Mouse (Mus musculus) heart, postnatal 36 days (tissue): ENCODE measurements around the gene Trpv4. TPM values are rescaled to one million over a fixed set of nuclear protein-coding genes. Genes with fewer than 3 reads are reported as not detected.

Experiments
- DNase-seq, 2 experiments: peaks; one replicate each; pipeline ENCODE4 v3.0.0; 2021 to 2022
- intact Hi-C: fragments of 180-260 bp; cut with DNase I; formaldehyde crosslinking; loops from one replicate; pipeline ENCODE4 v1.15.1; 2025
- total RNA-seq, 2 experiments: library from RNA; stranded (reverse); gene quantifications; 2 replicates each; pipeline ENCODE4 v1.2.3; 2021

Gene Trpv4
- total RNA-seq, 2 experiments from 2014 or later = 2.6 to 7.0 TPM

DNA sequence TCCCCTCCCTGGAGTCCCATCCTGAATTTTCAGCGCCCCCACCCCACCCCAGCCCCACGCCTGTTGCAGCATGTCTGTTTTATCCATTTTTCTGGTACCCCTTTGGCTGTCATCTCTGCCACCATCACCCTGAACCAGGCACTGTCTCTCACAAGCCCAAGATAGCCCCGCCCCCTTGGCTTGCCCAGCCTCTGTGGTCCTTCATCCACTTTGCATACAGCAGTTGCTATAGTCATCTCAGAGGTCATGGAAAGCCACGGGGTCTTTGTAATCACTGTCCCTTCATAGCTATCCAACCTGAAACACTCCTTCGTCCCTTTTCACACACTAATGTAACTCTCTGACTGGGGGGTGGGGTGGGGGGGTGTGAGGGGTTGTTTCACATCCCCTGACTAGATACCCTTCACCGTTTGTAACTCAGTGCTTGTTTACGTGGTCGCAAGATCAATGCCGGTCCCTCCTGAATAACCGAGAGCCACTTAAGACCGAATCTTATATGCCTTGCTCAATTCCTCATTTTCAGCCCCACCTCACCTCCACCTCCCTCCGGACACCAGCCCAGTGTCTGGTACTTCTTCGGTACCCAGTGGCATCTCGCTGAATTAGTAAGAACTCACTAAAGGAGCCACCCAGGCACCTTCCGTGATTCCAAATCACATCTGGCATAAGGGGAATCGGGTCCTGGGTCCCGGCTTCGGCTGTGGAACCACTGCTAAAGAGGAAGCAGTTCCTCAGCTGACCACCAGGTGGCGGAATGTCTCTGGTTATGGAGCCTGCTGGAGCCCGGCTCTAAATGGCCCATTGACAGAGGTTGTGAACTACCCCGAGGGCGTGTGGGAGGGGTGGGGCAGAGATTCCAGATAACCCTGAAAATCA is 19.2 kb downstream of the Trpv4 start:
- peak; percentile 89 to 93 for DNase-seq
- intact Hi-C loops = loop anchor here (1.0 kb wide), 1 partner anchor 28 kb away; no protein-coding TSS in a partner anchor

DNA sequence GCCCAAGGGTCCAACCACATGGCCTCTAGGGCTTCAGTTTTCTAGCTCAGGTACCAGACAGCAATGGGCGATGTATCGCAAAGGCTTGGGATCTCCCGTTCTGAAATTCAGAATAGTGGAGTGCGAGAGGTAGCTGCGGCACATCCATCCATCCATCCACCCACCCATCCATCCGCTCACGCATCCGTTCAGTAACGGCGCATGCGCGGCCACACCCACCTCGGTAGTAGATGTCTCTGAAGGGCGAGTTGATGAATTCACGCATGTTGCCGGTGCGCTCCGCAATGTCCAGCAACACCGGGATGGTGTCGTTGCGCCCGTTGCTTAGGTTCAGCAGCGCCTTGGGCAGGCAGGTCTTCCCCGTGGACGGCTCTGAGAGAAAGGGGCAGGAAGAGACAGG is 22.1 kb downstream of the Trpv4 start:
- intact Hi-C loops = no loop called here
- DNase-seq = no peak

DNA sequence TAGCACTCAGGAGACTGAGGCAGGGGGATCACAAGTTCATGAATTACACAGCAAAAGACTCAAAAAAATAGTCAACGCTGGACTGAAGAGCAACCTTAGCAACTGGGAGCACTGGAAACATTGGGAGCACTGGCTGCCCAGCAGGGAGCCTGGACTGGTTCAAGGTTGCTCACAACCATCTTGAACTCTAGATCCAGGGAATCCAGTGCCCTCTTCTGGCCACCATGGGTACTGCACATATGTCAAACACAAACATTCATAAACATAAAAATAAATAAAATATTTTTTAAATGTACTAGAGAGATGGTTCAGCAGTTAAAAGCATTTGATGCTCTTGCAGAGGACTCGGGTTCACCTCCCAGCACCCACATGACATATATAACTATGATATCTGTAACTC is 26.9 kb downstream of the Trpv4 start:
- DNase-seq = peak in 1 of 2 experiments; percentile 27
- intact Hi-C loops = no loop called here

DNA sequence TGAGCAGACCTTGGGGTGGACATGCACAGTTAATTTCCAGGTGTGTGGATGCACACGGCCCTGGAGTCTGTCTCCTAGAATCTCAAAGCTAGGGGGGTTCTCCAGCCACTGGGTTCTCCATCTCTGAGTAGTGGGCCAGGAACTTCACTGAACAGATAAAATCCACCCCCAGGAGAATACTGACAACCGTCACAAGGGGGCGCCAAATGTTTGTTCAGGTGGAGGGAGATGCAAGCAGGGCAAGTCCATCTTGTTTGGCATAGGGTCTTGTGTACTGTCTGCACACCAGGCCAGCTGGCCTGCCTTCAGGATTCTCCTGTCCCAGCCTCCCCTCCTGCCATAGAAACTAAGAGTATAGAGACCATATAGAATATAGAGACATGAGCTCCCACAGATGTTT is 32.6 kb downstream of the Trpv4 start:
- intact Hi-C loops = no loop called here
- peak; percentile 51 to 69 for DNase-seq

DNA sequence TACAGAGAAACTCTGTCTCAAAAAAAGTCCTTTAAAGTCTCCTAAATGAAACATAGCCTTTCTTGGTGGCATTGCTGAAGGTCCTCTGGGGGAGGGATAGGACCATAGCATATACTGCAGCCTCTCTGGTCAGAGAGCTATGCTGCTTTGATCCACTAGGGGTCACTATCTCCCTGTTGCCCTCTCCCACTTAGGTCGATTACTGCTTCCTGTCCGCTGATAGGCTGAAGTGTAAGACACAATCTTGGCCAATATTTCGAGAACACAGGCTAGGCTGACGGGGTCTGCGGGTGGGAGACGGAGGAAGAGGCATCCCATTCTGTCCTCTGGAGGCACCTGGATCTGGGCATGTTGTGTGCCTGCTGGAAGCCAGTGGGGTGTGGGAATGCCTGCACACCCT is 37.9 kb downstream of the Trpv4 start:
- no peak for DNase-seq
- intact Hi-C loops = no loop called here

DNA sequence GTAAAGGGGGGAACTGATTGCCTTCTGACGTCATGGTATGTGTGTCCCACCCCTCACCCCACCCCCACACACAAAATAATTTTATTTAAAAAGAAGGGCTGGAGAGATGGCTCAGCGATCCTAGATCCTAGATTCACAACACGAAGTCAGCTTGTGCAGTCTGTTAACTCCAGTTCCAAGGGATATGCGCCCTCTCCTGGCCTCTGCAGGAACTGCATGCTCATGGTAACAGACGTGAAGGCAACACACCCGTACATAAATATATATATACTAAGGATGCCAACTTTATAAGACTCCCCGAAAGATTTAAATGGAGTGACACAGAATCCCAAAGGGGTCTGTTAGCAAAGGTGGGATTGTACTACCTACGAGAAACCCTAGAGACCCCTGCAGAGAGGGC is 39.4 kb downstream of the Trpv4 start:
- intact Hi-C loops = loop anchor here (2.0 kb wide), 1 partner anchor 308 kb away; no protein-coding TSS in a partner anchor
- DNase-seq = peak; percentile 71 to 85

DNA sequence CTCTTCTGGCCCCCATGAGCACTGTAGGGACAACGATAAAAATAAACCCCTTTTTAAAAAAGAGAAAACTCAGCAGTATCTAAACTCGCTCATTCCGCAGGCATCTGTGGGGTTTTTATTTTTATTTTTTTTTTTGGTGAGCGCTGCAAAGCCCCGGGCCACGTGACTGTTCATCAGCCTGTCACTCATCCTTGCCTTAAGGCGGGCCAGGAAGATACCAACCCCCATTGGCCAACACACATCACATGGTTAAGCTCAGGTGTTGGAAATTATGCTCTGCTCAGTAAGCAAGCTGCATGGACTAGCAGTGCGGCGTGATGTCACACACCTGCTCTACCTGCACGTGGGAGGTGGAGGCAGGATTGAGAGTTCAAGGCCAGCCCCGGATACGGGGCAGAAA is 40.4 kb downstream of the Trpv4 start:
- DNase-seq = no peak
- intact Hi-C loops = loop anchor here (2.0 kb wide), 1 partner anchor 307 kb away; no protein-coding TSS in a partner anchor

DNA sequence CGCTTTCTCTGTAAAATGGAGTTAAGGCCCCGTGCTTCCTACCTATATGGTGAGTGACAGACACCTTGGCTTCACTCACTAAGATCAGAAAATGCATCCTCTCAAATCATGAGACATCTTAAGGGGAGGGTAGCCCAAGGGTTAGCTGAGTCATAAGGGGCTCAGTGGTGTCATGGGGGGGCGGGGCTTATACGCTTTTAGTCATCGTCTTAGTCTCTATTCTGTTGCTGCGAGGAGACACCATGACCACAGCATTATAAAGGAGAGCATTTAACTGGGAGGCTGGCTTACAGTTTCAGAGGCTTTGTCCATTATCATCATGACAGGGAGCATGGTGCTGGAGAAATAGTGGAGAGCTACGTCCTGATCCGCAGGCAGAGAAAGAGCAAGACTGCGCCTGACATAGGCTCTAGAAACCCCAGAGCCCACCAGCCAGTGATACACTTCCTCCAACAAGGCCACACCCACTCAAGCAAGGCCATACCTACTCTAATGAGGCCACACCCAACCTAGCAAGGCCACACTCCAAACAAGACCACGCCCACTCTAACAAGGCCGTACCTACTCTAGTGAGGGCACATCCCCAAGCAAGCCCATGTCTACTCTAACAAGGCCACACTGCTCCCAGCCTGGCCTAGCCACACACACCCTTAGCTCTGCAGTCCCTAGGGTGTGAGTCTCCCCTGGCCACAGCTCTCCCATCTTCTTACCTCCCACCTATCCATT is 41.7 kb downstream of the Trpv4 start:
- intact Hi-C loops = no loop called here
- DNase-seq = no peak

DNA sequence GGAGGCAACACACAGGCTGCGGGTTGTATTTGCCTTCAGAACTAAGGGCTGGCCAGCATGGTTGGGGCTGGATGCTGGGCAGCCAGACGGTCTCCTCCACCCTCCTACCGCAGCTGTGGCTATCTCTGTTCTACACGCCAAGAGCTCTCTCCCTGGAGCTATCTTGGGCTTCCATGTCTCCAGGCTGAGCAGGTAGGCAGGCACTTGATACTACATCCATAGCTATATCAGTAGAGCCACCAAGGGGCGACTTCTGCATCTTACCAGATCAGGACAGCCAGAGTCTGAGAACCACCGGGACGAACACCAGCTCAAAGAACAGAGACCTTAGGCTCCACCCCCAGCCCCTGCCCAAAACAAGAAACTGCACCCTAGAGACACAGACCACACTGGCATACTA is 43.4 kb downstream of the Trpv4 start:
- DNase-seq = no peak
- intact Hi-C loops = no loop called here

DNA sequence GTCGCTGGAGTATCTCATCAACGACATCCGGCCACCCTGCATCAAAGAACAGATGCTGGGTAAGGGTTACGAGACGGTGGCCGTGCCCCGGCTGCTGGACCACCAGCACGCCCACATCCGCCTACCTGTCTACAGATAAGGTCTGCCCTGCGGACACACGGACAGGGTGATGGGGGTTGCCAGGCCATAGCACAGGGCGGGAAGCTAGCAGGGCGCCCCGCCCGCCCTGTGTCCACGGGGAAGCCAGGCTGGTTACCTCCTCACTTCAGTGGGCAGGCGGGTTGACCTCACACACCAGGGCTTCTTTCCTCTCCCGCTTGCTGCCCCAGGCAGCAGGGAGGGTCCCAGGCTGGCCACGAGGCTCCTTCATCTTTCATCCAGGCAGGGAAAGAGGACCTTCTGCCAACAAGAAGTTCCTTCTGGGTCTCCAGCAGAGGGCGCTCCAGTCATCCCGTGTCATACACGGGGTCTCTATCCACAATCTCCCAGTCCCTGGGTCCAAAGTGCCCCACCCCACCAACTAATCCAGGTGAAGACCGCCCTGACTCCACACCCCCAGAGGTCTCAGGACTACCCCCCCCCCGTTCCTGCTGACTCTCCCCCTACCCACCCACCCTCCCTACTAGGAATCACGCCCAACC is 46.1 kb downstream of the Trpv4 start:
- DNase-seq = peak in 1 of 2 experiments; percentile 37
- intact Hi-C loops = no loop called here

DNA sequence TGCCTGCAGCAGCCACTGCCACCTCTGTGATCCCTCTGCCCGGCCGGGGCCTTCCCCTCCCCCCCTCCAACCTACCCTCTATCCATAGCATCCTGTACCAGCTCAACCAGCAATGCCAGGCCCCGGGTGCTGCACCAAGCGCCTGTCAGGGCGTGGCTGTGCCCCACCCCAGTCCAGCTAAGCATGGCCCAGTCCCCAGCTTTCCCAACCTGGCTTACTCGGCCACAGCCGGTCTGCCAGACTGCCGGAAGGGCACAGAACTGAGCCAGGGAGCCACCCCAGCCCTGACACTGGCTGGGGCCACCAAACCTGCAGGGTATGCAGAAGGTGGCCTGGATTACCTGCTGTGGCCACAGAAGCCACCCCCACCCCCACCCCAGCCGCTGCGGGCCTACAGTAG is 47.0 kb downstream of the Trpv4 start:
- no peak for DNase-seq
- intact Hi-C loops = no loop called here

DNA sequence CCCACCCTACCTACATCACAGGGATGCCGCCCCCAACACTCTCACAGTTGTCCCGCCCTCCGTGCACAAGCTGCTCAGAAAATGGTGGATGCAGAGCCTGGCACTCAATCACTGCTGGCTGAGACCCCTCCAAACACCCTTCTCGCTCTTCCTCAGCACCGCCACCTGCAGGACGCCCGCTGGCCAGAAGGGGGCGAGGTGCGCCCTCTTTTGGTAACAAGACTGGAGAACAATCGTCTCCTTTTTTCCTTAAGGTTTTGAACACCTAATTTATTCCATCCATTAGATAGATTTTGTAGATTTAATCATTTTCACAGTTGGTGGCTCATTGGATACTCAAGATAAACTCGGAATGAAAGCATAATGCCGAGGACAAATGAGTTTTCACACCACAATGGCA is 49.7 kb downstream of the Trpv4 start:
- intact Hi-C loops = loop anchor here (2.0 kb wide), 2 partner anchors 42 to 148 kb away; no protein-coding TSS in a partner anchor
- DNase-seq = peak; percentile 75 to 87

DNA sequence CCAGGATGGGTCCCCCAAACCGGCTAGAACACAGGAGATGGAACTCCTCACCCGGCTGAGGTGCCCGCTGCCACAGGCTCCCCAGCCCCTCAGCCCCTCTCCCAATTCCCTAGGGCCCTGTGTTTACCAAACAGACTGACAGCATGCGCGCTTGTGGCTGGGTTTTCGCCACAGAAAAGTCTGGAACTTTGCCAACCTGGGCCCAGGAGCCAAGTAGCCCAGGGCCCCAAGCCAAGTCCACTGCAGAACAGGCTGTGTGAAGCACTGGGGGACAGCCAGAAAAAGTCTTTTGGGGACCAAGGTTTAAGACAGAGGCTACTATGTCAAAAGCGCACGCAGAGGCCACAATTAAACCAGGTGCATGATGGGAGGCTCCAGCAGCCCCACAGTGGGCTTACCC is 50.6 kb downstream of the Trpv4 start:
- intact Hi-C loops = loop anchor here (2.0 kb wide), 2 partner anchors 41 to 147 kb away; no protein-coding TSS in a partner anchor
- DNase-seq = peak; percentile 70 to 74

DNA sequence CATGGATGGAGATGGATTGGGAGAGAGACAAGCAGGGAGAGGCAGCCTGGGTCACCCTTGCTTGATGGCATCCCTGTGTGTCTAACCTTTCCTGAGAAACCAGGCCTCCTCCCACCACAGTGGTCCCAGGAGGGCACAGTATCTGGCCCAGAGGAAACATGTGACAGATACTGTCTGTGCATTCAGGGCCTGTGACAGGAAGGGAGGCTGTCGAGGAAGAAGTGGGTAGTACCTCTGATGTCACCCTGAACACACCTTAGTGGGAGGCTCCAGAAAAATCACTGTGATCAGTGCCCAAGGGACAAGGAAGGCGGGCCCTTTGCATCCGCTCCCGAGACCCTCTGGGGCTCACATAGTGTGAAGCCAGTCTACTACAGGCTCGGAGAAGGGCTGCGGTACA is 52.2 kb downstream of the Trpv4 start:
- intact Hi-C loops = no loop called here
- DNase-seq = no peak

DNA sequence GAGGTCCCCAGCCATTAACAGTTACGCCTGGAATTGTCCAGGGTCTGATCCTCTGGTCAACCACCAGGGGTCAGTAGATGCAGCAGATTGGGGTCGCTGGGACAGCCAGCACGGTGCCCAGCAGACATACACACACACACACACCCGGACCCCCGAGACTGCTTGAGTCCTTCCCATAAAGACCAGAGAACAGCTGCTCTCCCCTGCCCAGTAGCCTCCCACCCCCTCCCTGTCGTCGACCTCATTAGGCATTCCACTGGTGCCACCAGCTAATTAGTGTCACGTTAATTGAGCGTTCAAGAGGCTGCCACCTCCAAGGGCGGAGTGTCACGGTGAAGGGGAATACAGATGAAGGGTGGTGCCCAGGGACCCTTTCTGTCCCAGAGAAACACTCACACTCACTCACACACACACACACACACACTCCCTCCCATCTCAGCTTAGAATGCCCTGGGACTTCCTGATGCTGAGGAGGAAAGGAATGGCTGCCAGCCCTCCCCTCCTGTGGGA is 53.4 kb downstream of the Trpv4 start:
- no peak for DNase-seq
- intact Hi-C loops = no loop called here

DNA sequence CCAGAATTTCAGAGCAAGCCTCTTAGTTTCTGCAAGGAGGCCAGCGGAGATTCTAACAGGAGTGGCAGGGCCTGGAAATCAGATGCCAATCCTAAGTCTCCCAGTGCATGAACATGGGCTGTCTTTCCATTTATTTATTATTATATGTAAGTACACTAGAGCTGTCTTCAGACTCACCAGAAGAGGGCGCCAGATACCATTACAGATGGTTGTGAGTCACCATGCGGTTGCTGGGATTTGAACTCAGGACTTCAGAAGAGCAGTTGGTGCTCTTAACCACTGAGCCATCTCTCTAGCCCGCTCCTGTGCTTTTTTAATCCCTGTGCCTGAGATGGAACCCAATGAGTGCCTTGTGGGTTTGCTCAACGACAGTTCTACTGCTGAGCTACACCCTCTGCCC is 54.2 kb downstream of the Trpv4 start:
- intact Hi-C loops = no loop called here
- no peak for DNase-seq

DNA sequence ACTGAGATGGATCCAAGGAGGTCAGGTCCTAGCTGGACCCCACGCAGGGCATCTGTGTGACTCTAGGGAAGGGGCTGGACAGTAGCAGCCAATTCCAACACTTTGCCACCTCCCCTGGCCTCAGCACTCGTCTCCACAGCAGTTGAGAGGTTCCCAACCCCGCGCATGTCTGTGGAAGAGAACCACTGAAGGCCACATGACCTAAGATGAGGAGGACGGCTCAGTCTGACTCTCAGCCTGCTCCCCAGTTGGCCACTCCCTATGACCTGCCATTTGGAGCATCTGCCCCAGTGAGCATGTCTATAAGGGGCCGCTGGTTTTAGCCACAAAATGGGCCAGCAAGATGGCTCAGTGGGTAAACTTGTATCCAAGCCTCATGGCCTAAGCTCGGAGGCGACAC is 56.2 kb downstream of the Trpv4 start:
- DNase-seq = no peak
- intact Hi-C loops = no loop called here

DNA sequence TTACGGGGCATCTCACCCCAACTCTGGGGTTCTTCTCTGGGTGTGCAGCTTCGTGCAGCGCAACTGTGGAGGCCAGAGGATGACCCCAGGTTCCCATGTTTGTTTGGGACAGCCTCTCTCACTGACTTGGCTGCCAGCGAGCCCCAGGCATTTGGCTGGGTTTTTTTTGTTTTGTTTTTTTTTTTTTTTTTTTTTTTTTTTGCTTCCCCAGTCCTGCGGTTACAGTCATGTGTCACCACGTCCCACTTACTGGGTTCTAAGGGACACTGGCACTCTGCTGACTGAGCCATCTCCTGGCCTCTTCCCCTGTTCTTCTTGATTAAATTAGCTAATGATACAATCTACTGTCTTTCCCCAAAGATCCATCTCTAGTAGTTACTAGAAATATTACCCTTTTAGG is 60.6 kb downstream of the Trpv4 start:
- intact Hi-C loops = no loop called here
- no peak for DNase-seq

DNA sequence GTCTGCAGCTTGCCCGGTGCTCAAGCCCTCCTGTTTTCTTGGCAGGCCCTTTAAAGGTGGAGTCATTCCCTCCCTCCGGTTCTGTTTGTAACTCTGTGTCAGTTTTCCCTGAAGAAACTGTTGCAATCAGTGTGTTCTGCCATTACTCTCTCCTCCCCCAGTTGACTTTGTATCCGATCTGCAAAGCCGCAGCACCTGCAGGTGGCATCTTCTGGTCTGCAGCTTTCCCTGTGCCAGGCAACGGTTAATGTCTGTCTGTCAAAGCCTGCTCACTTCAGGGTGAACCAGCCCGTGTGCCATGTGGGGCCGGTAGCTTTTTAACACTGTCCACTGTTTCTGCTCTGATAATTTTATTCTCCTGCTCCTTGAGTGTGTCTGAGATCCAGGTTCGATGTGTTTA is 61.0 kb downstream of the Trpv4 start:
- DNase-seq = no peak
- intact Hi-C loops = no loop called here

DNA sequence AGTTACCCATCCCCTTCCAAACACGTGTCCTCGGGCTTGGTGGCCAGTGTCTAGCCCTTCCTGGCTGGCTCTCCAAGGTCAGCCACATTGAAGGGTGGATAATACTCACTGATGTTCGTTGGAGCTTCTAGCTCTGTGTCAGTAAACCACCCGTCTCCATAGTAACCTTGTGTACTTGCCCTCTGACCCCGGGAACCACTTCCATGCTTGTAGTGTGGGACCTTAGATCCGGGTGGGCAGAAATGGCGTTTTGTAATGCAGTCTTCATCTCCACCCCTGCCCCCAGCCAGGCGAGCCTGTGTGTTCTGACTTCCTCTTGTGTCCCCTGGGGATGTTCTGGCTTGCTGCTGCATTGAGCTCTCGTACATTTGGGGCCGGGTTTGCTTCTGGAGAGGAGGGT is 61.6 kb downstream of the Trpv4 start:
- peak; percentile 35 to 44 for DNase-seq
- intact Hi-C loops = no loop called here

DNA sequence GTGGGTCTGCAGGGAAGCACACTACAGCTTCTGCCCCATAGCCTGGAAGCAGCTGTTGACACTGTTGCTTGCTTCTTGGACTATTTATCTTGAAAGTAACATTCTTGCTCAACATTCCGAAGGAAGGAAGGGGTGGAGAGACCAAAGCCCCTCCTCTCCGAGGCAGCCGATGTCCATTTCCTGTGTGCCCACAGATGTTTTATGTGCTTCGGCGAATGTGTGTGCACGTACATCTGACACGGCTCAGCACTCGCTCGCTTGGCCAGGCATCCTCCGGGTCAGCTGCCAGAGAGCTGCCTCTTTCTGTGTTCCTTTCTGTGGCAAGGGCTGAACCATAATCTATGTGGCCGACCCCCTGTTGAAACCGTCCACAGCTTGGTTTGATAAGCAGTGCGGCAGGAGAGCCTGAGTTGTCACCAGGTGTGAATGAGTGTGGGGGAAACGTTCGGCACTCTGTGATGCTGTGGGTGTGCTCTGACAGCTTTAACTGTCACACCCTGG is 63.4 kb downstream of the Trpv4 start:
- peak; percentile 51 to 55 for DNase-seq
- intact Hi-C loops = no loop called here
